Mouse (Mus musculus) brain, embryonic 14.5 days (tissue): ENCODE measurements at regions not wholly inside any gene's neighbourhood (a gene's known extent, or its start where the extent isn't known, plus 50 kb on each side); places are given as distances from the start of the nearest gene placed in this dataset.

ENCODE experiments used
- CTCF ChIP-seq: fragments of 200-500 bp; IDR thresholded peaks from 2 replicates; pipeline ENCODE4 v1.5.1; 2012; ENCODE audit warnings: inconsistent platforms, mild to moderate bottlenecking, moderate library complexity, borderline replicate concordance; ENCODE audit not compliant: insufficient read depth, insufficient read length; ENCODE audit errors: extremely low read depth
- POLR2A ChIP-seq: fragments of 200-500 bp; IDR thresholded peaks from 2 replicates; pipeline ENCODE4 v1.6.1; 2012; ENCODE audit warnings: mild to moderate bottlenecking, inconsistent platforms, borderline replicate concordance; ENCODE audit not compliant: poor library complexity, insufficient read depth, insufficient read length, severe bottlenecking; ENCODE audit errors: extremely low read depth

DNA sequence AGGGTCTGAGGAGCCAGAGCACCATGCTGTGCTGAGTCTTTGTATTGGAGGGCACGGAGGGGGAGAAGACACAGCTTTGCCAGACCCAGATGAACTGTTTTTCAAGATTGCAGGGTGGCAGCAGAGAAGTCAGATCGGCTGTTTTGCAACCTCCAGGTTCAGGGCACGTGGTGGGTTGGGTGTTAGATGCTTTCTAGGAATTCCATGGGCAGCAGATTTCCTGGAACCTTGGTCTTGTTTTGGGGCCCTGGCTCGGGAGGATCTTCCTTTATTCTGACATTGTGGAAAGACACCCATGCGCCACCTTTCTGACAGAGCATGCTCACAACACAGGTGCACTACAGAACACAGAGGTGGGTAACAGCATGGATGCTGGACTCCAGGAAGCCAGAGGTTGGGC is 89.4 kb upstream of the Elovl6 start:
- TF ChIP-seq CTCF (no peak), POLR2A (no peak)
